Mouse (Mus musculus): ENCODE results near the gene Kcnh6. TPM values are rescaled to one million over a fixed set of nuclear protein-coding genes. Genes with fewer than 3 reads are reported as not detected.

The Kcnh6 gene
- polyA plus RNA-seq, 1 experiment: not detected

DNA sequence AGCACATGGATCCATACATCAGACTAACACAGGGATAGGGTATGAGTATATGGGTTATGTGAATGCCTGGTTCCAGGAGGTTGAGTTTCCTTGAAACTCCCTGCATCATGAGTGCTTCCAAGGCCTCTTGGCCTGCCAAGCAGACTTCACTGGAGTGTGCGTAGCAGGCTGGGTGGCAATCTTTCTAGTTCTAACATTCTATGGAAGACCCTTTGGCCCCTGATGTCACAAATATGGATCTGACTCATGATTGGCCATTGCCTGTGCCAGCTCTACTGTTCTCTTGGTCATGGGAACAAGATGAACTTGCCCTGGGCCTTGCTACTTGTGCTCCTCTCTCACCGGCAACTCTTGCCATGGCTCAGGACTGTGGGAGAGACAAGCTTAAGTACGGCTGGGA, 13.5 kb upstream of the Kcnh6 start, which contains the start of gene Ace3:
TSS of gene Ace3 (plus strand) at position 301 of the 400 bp plus-strand sequence.
- WGBS: 92% methylated on average over 3 of the region's 3 CpGs
- Histone ChIP-seq H3K4me3 (replicated peaks; ENCODE audit: control insufficient read depth, low read depth, low read length) (no peak within 1 kb of the TSS), H3K27ac (ENCODE audit: control insufficient read depth, insufficient read depth, low read depth, low read length, poor library complexity) (no peak within 1 kb of the TSS), H3K4me1 (ENCODE audit: control insufficient read depth, insufficient read depth, low read length) (no peaks in the 10 kb centered on the region)
- no peak for TF ChIP-seq POLR2A (IDR thresholded peaks at IDR 0.05; ENCODE audit: borderline replicate concordance, control insufficient read depth, low read depth, low read length)
- TF ChIP-seq CTCF (IDR thresholded peaks at IDR 0.05; ENCODE audit: control insufficient read depth, insufficient read depth, low read length): no peak

DNA sequence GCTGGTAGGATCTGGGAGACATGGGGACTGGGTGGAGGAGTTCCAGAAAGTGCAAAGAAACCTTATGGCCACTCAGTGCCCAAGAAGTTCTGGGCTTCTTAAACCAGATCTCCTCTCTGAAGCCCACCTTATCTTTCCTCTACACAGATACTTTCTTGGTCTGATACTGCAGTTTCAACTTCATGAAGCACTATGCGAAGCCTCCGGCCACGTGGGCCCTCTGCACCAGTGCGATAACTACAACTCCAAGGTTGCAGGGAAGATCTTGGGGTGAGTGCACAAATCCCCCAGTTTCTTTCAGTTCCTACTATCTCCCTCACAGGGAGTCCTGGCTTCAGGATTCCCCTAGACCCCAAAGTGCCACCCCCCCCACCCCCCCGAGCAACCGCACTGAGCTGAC, 7.9 kb upstream of the Kcnh6 start:
- WGBS: 84% methylated on average over 6 of the region's 6 CpGs
- TF ChIP-seq POLR2A (IDR thresholded peaks at IDR 0.05; ENCODE audit: borderline replicate concordance, control insufficient read depth, low read depth, low read length) (no peak), CTCF (IDR thresholded peaks at IDR 0.05; ENCODE audit: control insufficient read depth, insufficient read depth, low read length) (no peak)
- Histone ChIP-seq H3K4me3 (replicated peaks; ENCODE audit: control insufficient read depth, low read depth, low read length) (no peak overlapping the region), H3K27ac (ENCODE audit: control insufficient read depth, insufficient read depth, low read depth, low read length, poor library complexity) (no peak overlapping the region), H3K4me1 (ENCODE audit: control insufficient read depth, insufficient read depth, low read length) (no peaks in the 10 kb centered on the region)

DNA sequence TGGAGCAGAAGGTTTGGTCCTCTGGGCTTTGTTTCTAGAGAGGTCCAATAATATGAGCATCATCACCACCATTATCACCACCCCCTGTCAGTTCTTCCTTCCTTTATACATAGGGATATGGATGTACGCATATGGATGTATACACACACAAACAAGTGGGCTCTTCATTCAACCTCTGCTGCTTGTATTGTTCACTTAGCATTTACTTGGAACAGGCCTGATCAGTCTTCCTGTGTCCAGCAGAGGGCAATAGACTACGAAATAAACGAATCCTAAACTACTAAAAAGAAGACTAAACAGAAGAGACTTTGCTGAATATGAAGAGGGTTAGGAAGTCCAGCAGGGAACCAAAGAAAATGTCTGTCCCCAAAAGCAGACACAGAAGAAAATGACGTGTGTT, 6.2 kb upstream of the Kcnh6 start:
- TF ChIP-seq CTCF (IDR thresholded peaks at IDR 0.05; ENCODE audit: control insufficient read depth, insufficient read depth, low read length) (no peak), POLR2A (IDR thresholded peaks at IDR 0.05; ENCODE audit: borderline replicate concordance, control insufficient read depth, low read depth, low read length) (no peak)
- Histone ChIP-seq H3K27ac (ENCODE audit: control insufficient read depth, insufficient read depth, low read depth, low read length, poor library complexity) (no peak overlapping the region), H3K4me3 (replicated peaks; ENCODE audit: control insufficient read depth, low read depth, low read length) (no peak overlapping the region), H3K4me1 (ENCODE audit: control insufficient read depth, insufficient read depth, low read length) (no peaks in the 10 kb centered on the region)
- WGBS: 17% methylated on average over 4 of the region's 4 CpGs

DNA sequence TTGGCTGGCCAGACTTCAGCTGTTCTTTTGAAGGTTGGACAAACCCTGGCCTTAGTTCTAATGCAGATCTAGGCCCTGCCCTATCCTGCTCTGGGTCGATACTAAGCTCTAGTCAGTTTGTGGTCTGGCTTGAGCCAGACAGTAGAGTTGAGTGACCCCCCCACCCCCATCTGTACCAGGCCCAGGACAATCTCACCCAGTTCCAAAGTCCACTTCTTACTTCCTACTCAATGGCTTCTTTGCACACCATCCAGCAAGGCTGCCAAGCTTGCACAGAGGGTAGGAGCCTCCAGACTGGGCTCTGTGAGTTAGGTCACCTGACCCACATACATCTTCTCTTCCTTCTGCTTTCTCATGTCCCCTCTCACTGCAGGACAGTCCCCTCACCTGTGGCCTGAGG, 3.3 kb upstream of the Kcnh6 start:
- H3K27ac ChIP-seq (ENCODE audit: control insufficient read depth, insufficient read depth, low read depth, low read length, poor library complexity): no peak overlapping the region
- H3K4me1 ChIP-seq (ENCODE audit: control insufficient read depth, insufficient read depth, low read length): no peaks in the 10 kb centered on the region; the same call in 1 of the 2 replicates
- TF ChIP-seq POLR2A (IDR thresholded peaks at IDR 0.05; ENCODE audit: borderline replicate concordance, control insufficient read depth, low read depth, low read length) (no peak), CTCF (IDR thresholded peaks at IDR 0.05; ENCODE audit: control insufficient read depth, insufficient read depth, low read length) (no peak)
- no peak overlapping the region for H3K4me3 ChIP-seq (replicated peaks; ENCODE audit: control insufficient read depth, low read depth, low read length)
- WGBS: 82% methylated on average over 1 of the region's 1 CpGs

DNA sequence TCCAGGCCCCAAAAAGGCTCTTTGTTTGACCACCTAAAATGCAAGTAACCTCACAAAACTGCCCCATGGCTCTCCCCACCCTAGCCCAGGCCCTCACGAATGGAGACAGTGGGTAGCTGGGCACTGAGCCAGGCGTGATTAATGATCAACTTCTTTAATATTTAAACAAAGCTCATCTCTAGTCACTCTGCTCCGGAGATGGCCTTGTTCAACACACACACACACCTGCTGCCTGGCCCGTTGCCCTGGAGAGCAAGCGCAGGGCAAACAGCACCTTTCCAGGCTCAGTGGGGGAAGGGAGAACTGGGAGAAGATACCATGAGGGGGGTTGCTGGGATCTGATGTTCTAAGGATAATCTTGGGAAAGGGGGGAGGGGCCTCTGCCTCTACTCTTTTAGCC, 2.0 kb upstream of the Kcnh6 start:
- Histone ChIP-seq H3K4me1 (ENCODE audit: control insufficient read depth, insufficient read depth, low read length) (no peaks in the 10 kb centered on the region; the same call in 1 of the 2 replicates), H3K27ac (ENCODE audit: control insufficient read depth, insufficient read depth, low read depth, low read length, poor library complexity) (no peak overlapping the region), H3K4me3 (replicated peaks; ENCODE audit: control insufficient read depth, low read depth, low read length) (no peak overlapping the region)
- TF ChIP-seq POLR2A (IDR thresholded peaks at IDR 0.05; ENCODE audit: borderline replicate concordance, control insufficient read depth, low read depth, low read length) (no peak), CTCF (IDR thresholded peaks at IDR 0.05; ENCODE audit: control insufficient read depth, insufficient read depth, low read length) (no peak)
- WGBS: 54% methylated on average over 5 of the region's 5 CpGs

DNA sequence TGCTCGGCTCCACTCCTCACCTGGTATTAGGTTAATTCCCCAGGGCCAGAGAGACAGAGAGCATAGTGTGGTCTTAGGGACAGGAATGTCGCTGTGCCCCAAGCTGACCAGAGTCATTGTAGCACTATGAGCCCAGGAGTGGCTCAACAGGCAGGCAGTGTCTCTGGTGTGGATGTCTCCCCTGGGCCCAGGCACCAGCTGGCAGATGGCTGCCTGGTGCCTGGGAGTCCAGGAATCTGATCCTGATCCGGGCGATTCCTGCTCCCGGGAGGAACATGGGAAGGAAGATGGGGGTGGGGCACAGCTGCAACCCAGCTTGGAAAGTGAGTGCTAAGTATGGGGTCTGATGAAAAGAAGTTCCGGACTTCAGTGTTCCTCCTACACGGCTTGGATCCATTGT, 4.8 kb downstream of the Kcnh6 start:
- TF ChIP-seq POLR2A (IDR thresholded peaks at IDR 0.05; ENCODE audit: borderline replicate concordance, control insufficient read depth, low read depth, low read length) (no peak), CTCF (IDR thresholded peaks at IDR 0.05; ENCODE audit: control insufficient read depth, insufficient read depth, low read length) (no peak)
- Histone ChIP-seq H3K27ac (ENCODE audit: control insufficient read depth, insufficient read depth, low read depth, low read length, poor library complexity) (no peak overlapping the region), H3K4me3 (replicated peaks; ENCODE audit: control insufficient read depth, low read depth, low read length) (no peak overlapping the region), H3K4me1 (ENCODE audit: control insufficient read depth, insufficient read depth, low read length) (no peaks in the 10 kb centered on the region; the same call in 1 of the 2 replicates)
- WGBS: 56% methylated on average over 7 of the region's 7 CpGs

DNA sequence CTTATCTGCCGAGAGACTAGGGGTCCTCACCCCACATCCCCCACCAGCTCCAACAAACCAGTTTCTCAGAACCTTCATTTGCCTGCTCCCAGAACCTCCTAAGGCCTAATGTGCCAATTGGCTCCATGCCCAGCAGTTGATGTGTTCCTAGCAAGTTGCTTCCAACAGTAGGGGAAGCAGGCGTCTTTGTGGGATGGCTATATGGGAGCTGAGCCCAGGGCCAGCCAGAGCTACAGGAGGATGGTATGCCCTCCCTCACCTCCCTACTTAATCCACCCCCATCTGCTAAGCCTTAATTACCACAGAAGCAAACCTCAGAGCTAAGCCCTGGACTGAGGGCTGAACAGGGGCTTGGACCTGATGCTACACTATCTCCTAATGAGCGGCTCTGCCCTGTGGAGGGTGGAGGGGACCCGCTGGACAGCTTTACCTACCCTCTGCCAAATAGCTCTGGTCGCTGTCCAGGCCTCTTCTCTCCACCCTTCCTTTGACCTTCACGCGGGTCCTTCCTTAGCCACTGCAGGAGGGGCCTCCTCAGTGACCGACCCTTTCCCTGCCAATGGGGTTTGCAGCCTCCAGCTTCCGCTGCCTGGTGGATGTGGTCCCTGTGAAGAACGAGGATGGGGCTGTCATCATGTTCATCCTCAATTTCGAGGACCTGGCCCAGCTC, 5.8 kb downstream of the Kcnh6 start:
- 67% methylated on average over 11 of the region's 11 CpGs for WGBS
- no peak for TF ChIP-seq CTCF (IDR thresholded peaks at IDR 0.05; ENCODE audit: control insufficient read depth, insufficient read depth, low read length)
- no peak for TF ChIP-seq POLR2A (IDR thresholded peaks at IDR 0.05; ENCODE audit: borderline replicate concordance, control insufficient read depth, low read depth, low read length)
- Histone ChIP-seq H3K4me3 (replicated peaks; ENCODE audit: control insufficient read depth, low read depth, low read length) (no peak overlapping the region), H3K4me1 (ENCODE audit: control insufficient read depth, insufficient read depth, low read length) (no peaks in the 10 kb centered on the region; the same call in 1 of the 2 replicates), H3K27ac (ENCODE audit: control insufficient read depth, insufficient read depth, low read depth, low read length, poor library complexity) (no peak overlapping the region)

DNA sequence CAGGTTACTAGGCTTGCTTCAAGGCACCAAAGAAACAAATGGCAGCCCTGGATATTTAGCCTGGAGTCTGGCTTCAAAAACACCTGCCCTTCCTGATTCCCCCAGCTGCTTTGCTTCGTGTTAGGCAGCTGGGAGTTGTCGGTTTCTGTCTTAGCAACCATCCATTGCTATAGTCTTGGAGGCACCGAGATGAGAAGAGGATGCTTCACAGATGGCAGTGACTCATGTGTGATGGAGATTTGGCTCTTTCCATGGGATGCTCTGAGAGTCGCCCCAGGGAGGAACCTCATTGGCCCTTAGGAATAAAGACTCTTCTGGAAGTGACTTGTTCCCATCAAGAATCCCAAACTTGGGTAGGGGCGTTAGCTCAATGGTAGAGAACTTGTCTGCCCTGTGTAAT, 8.5 kb downstream of the Kcnh6 start:
- Histone ChIP-seq H3K4me1 (ENCODE audit: control insufficient read depth, insufficient read depth, low read length) (no peaks in the 10 kb centered on the region), H3K27ac (ENCODE audit: control insufficient read depth, insufficient read depth, low read depth, low read length, poor library complexity) (no peak overlapping the region), H3K4me3 (replicated peaks; ENCODE audit: control insufficient read depth, low read depth, low read length) (no peak overlapping the region)
- TF ChIP-seq POLR2A (IDR thresholded peaks at IDR 0.05; ENCODE audit: borderline replicate concordance, control insufficient read depth, low read depth, low read length) (no peak), CTCF (IDR thresholded peaks at IDR 0.05; ENCODE audit: control insufficient read depth, insufficient read depth, low read length) (no peak)
- WGBS: 67% methylated on average over 5 of the region's 5 CpGs
